Mouse (Mus musculus): Measurements from ENCODE around the gene Sept8.
"Not testable (repeated sequence)": the region's sequence is repeated elsewhere in the genome, so short reads cannot be mapped to it uniquely, and the experiment has no call there.

Sept8 gene

GRCm38 (mm10) chr11:53528397-53529252 lies 9.6 kb downstream of the Sept8 start:
- no peak for DNase-seq

GRCm38 (mm10) chr11:53529253-53529557 lies 10.1 kb downstream of the Sept8 start:
- peak; percentile 54 to 61 for DNase-seq

GRCm38 (mm10) chr11:53530001-53530400 lies 10.9 kb downstream of the Sept8 start:
- DNase-seq, result no peak

GRCm38 (mm10) chr11:53531578-53532230 lies 12.6 kb downstream of the Sept8 start:
- no peak for DNase-seq

GRCm38 (mm10) chr11:53532231-53532620 lies 13.2 kb downstream of the Sept8 start:
- DNase-seq, result no peak

- DNase-seq, result no peak
Observed at GRCm38 (mm10) chr11:53539002-53539491, 20.0 kb downstream of the Sept8 start.

- DNase-seq, result no peak
Observed at GRCm38 (mm10) chr11:53540394-53540793, 21.3 kb downstream of the Sept8 start.

GRCm38 (mm10) chr11:53541222-53541621 lies 22.2 kb downstream of the Sept8 start:
- DNase-seq, result no peak

GRCm38 (mm10) chr11:53543021-53543420 lies 24.0 kb downstream of the Sept8 start:
- DNase-seq, result no peak

- DNase-seq, result no peak
Observed at GRCm38 (mm10) chr11:53546271-53546670, 27.2 kb downstream of the Sept8 start.

GRCm38 (mm10) chr11:53547566-53547965 lies 28.5 kb downstream of the Sept8 start:
- DNase-seq, result peak; percentile 82 to 86

- no peak for DNase-seq
Observed at GRCm38 (mm10) chr11:53548036-53548605, 29.1 kb downstream of the Sept8 start.

- no peak for DNase-seq
Observed at GRCm38 (mm10) chr11:53550714-53551113, 31.7 kb downstream of the Sept8 start.

GRCm38 (mm10) chr11:53551754-53552153 lies 32.7 kb downstream of the Sept8 start:
- DNase-seq, result peak in 1 of 2 experiments; percentile 23

- not testable (repeated sequence) for DNase-seq
Observed at GRCm38 (mm10) chr11:53556529-53556928, 37.5 kb downstream of the Sept8 start.

GRCm38 (mm10) chr11:53557992-53558391 lies 38.9 kb downstream of the Sept8 start:
- not testable (repeated sequence) for DNase-seq

GRCm38 (mm10) chr11:53559980-53560379 lies 40.9 kb downstream of the Sept8 start:
- DNase-seq, result not testable (repeated sequence)

- DNase-seq, result no peak
Observed at GRCm38 (mm10) chr11:53561986-53562385, 42.9 kb downstream of the Sept8 start.

- DNase-seq, result no peak
Observed at GRCm38 (mm10) chr11:53566646-53567045, 47.6 kb downstream of the Sept8 start.

GRCm38 (mm10) chr11:53567224-53568014 lies 48.4 kb downstream of the Sept8 start, which contains the start of gene Kif3a:
Gene Kif3a, plus strand, starts transcription at chr11:53567379.
- DNase-seq, result peak; percentile 94 to 97

GRCm38 (mm10) chr11:53580562-53580961 lies 61.5 kb downstream of the Sept8 start:
- DNase-seq, result no peak

- DNase-seq, result no peak
Observed at GRCm38 (mm10) chr11:53583151-53583550, 64.1 kb downstream of the Sept8 start.

GRCm38 (mm10) chr11:53584849-53585248 lies 65.8 kb downstream of the Sept8 start:
- no peak for DNase-seq
